Mouse (Mus musculus) midbrain, embryonic 13.5 days (tissue): Measurements from ENCODE around the gene Gm10842. TPM values are rescaled to one million over a fixed set of nuclear protein-coding genes. Genes with fewer than 3 reads are reported as not detected.

ENCODE experiments used
- ATAC-seq: fragments of 200-750 bp; cut with Nextera tagmentation; 2 replicates; pipeline ENCODE4 v1.8.0; 2017; ENCODE audit warnings: mild to moderate bottlenecking, moderate TSS enrichment, moderate library complexity
- H3K27ac ChIP-seq: fragments of 300-500 bp; sonication (generic); 2 replicates; pipeline ENCODE4 v1.5.1; 2015; ENCODE audit warnings: inconsistent platforms, mild to moderate bottlenecking, moderate library complexity
- H3K27me3 ChIP-seq: fragments of 300-500 bp; sonication (generic); 2 replicates; pipeline ENCODE4 v1.6.1; 2015; ENCODE audit warnings: mild to moderate bottlenecking, inconsistent platforms
- H3K36me3 ChIP-seq: fragments of 300-500 bp; sonication (generic); 2 replicates; pipeline ENCODE4 v1.6.1; 2015; ENCODE audit warnings: mild to moderate bottlenecking, inconsistent platforms
- H3K4me1 ChIP-seq: fragments of 300-500 bp; sonication (generic); replicated peaks from 2 replicates; pipeline ENCODE4 v1.6.1; 2015; ENCODE audit warnings: inconsistent platforms
- H3K4me2 ChIP-seq: fragments of 300-500 bp; sonication (generic); replicated peaks from 2 replicates; pipeline ENCODE4 v1.6.1; 2015; ENCODE audit warnings: moderate library complexity, mild to moderate bottlenecking, inconsistent platforms
- H3K4me3 ChIP-seq: fragments of 300-500 bp; sonication (generic); replicated peaks from 2 replicates; pipeline ENCODE4 v1.5.1; 2015; ENCODE audit warnings: mild to moderate bottlenecking, inconsistent platforms
- H3K9ac ChIP-seq: fragments of 300-500 bp; sonication (generic); replicated peaks from 2 replicates; pipeline ENCODE4 v1.6.1; 2015; ENCODE audit warnings: mild to moderate bottlenecking, inconsistent platforms
- H3K9me3 ChIP-seq: fragments of 300-500 bp; sonication (generic); 2 replicates; pipeline ENCODE4 v1.6.1; 2016; ENCODE audit warnings: mild to moderate bottlenecking, inconsistent platforms
- WGBS: fragments of 180-500 bp; shearing (Covaris S2); methylation state at CpG from one replicate; pipeline ENCODE4 v1.1.7; 2015; 5-methylcytosine and 5-hydroxymethylcytosine counted together
- polyA plus RNA-seq: library from polyadenylated mRNA; unstranded; fragments of >200 nt; fragmentation: Nextera tagmentation; extraction: Ambion mirVana; gene quantifications from 2 replicates; pipeline ENCODE4 v1.2.1, GENCODE M21; 2015

Gene Gm10842
- polyA plus RNA-seq, 1 experiment from 2014 or later: not detected

DNA sequence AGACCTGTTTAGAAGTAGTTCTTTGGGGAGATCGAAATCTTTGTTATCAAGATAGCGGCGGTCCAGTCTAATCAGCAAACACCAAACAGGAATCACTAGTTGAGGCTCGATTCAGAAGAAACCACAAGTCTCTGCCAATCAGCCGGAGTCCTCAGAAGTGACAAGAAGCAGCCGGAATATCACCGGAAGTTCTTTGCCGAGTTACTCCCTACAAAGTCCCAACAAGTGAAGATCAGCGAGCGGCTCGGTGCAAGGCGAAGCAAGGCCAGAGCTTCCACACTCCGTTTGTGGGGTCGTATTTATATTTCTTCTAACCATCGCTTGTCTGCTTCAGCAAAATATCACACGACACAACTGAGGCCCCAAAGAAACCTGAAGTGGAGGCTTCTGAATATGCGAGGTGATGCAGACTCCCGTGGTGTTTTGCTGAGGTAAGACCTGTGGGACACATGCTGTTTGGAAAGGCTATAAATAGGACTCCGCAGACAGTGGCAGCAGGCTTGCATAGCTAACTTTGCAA is 10.1 kb downstream of the Gm10842 start:
- H3K4me3 ChIP-seq: no peak overlapping the region
- H3K4me2 ChIP-seq: no peak overlapping the region
- no peak overlapping the region for H3K9ac ChIP-seq
- H3K27ac ChIP-seq: no peak overlapping the region
- ATAC-seq: no peak
- no peaks in the 10 kb centered on the region for H3K9me3 ChIP-seq
- H3K36me3 ChIP-seq: no peaks in the 10 kb centered on the region
- 87% methylated on average over 19 of the region's 19 CpGs for WGBS
- H3K4me1 ChIP-seq: peaks cover 8% of the 10 kb centered on the region; the same call in 1 of the 2 replicates
- no peaks in the 10 kb centered on the region for H3K27me3 ChIP-seq

- no peak overlapping the region for H3K27ac ChIP-seq
- no peaks in the 10 kb centered on the region for H3K27me3 ChIP-seq
- peaks cover 5% of the 10 kb centered on the region; the same call in 1 of the 2 replicates for H3K4me1 ChIP-seq
- no peak overlapping the region for H3K9ac ChIP-seq
- no peaks in the 10 kb centered on the region for H3K9me3 ChIP-seq
- no peak for ATAC-seq
- H3K4me3 ChIP-seq: no peak overlapping the region
- H3K36me3 ChIP-seq: no peaks in the 10 kb centered on the region
- no peak overlapping the region for H3K4me2 ChIP-seq
These were observed 11.4 kb downstream of the Gm10842 start for GRCm38 (mm10) chr11:105158047-105158446.

DNA sequence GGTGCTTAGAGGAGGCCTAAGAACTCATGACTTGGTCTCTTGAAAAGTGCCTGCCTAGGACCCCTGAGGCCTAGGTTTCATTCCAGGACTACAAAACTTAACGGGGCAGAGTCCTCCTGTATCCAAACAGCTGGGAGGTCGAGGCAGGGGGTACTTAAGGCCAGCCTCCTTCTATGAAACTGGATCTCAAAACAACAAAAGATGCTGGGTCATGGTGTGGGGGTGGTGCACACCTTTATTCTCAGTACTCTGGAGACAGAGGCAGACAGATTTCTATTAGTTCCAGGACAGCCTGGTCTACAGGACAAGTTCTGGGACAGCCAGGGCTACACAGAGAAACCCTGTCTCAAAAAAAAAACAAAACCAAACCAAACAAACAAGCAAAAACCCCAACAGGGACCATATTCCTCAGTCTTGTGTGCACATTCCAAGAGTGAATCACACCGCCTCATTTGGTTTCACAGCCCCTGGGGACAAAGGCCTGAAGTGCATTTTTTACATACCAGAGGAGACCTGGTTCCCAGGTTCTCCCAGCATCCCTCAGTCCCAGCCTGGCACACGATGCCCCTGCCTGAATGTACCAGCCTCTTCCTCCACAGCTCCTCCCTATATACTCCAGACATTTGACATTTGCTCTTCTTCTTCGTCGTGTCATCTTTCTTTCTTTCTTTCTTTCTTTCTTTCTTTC is 13.1 kb downstream of the Gm10842 start:
- Histone ChIP-seq H3K4me2 (no peak overlapping the region), H3K36me3 (no peaks in the 10 kb centered on the region), H3K27me3 (no peaks in the 10 kb centered on the region), H3K4me1 (no peaks in the 10 kb centered on the region), H3K4me3 (no peak overlapping the region), H3K9ac (no peak overlapping the region), H3K9me3 (peaks cover 5% of the 10 kb centered on the region; the same call in 1 of the 2 replicates), H3K27ac (no peak overlapping the region)
- no peak for ATAC-seq
- WGBS: 68% methylated on average over 6 of the region's 6 CpGs

- Histone ChIP-seq H3K27ac (no peak overlapping the region), H3K4me1 (no peaks in the 10 kb centered on the region), H3K4me3 (no peak overlapping the region), H3K9me3 (peaks cover 20% of the 10 kb centered on the region), H3K27me3 (no peaks in the 10 kb centered on the region), H3K36me3 (no peaks in the 10 kb centered on the region), H3K4me2 (no peak overlapping the region), H3K9ac (no peak overlapping the region)
- no peak for ATAC-seq
- 95% methylated on average over 2 of the region's 2 CpGs for WGBS
These were observed 14.7 kb downstream of the Gm10842 start for GRCm38 (mm10) chr11:105161411-105161810.

DNA sequence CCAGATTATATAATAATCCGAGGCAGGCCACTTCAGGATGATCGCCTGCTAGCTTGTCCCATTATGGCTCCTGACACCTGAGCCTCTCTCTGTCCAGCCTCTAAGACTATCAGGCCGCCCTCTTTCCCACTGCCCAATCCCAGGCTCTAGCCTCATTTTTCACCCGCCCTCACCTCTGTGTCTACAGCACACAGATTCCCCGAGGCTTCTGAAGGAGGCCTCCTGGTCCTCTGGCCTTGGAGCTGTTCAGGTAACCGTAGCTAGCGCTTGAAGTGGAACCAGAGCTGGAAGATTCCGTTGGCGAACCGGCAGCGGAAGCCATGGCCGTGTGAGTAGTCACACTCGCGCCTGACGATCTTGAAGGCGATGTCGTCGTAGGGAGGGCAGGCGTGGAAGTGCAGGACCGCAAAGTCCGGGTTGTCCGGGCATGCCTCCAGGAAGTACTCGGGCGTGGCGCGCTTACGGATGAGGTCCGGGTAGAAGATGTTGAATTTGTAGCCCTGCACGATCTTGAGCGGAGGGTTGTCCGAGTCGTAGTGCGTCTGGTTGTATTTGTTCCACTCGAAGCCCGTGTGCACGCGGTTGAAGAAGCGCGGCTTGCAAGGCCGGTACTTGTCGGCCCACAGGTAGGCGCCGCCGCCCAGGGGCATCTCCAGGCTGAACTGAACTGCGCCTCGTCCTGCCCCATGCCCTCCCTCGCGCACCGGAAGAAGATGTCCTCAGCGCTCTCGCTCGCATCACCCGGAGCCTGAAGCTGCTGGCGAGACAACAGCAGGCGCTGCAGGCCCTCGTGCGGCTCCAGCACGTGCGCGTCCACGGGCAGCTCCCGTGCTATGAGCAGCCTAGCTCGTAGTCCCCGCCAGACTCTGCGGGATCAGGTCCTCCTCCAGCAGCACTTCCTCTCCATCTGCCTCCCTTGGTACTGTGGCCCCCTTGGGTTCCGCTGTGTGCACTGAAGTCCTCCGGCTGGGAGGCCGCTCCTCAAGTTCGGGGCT is 18.1 kb downstream of the Gm10842 start:
- no peak overlapping the region for H3K4me2 ChIP-seq

GRCm38 (mm10) chr11:105166780-105167179 is 20.1 kb downstream of the Gm10842 start:
- ATAC-seq: no peak
- Histone ChIP-seq H3K4me3 (no peak overlapping the region), H3K4me2 (no peak overlapping the region), H3K4me1 (no peaks in the 10 kb centered on the region), H3K27ac (no peak overlapping the region), H3K9ac (no peak overlapping the region), H3K9me3 (peaks cover 20% of the 10 kb centered on the region), H3K36me3 (no peaks in the 10 kb centered on the region), H3K27me3 (no peaks in the 10 kb centered on the region)
- WGBS: 90% methylated on average over 10 of the region's 10 CpGs

More for the DNA sequence above, 18.1 kb downstream of the Gm10842 start:
- H3K4me3 ChIP-seq: no peak overlapping the region
- no peak overlapping the region for H3K9ac ChIP-seq
- H3K9me3 ChIP-seq: peaks cover 20% of the 10 kb centered on the region
- H3K27ac ChIP-seq: no peak overlapping the region
- no peak for ATAC-seq
- H3K4me1 ChIP-seq: no peaks in the 10 kb centered on the region
- H3K27me3 ChIP-seq: no peaks in the 10 kb centered on the region
- WGBS: 86% methylated on average over 69 of the region's 69 CpGs
- H3K36me3 ChIP-seq: no peaks in the 10 kb centered on the region

DNA sequence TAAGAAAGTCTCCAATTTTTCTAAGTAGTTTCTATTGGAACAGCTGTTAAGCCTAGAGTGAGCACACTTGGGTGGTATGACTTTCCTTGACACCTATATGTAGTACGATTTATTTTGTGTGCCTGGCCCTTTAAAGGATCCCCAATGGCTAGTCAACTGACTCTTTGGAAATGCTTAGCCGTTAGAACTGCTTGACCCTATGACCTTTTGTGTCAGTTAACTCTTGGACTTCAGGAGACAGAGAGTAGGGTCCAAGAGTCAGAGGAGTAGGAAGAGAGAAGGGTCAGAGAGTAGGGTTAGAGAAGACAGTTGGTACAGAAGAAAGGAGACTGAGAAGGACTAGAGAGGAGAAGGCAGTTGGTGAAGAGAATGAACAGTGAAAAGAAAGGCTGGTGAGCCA is 31.8 kb downstream of the Gm10842 start, which contains the start of gene Tlk2:
Gene Tlk2 (plus strand): TSS at position 292 of the 400 bp plus-strand sequence.
- Histone ChIP-seq H3K9ac (no peak within 1 kb of the TSS), H3K4me2 (peak within 1 kb of the TSS; percentile 79), H3K27me3 (no peaks in the 10 kb centered on the region), H3K36me3 (0 out of 2 replicates have a peak, but pooled peaks cover 5% of the 10 kb centered on the region), H3K4me3 (peak within 1 kb of the TSS; percentile 95), H3K27ac (no peak within 1 kb of the TSS), H3K9me3 (no peaks in the 10 kb centered on the region), H3K4me1 (peaks cover 30% of the 10 kb centered on the region)
- 49% methylated on average over 2 of the region's 2 CpGs for WGBS
- no peak for ATAC-seq

GRCm38 (mm10) chr11:105179523-105179922 is 32.8 kb downstream of the Gm10842 start:
- no peak for ATAC-seq
- no peak overlapping the region for H3K9ac ChIP-seq
- H3K4me1 ChIP-seq: peaks cover 33% of the 10 kb centered on the region
- H3K9me3 ChIP-seq: no peaks in the 10 kb centered on the region
- H3K4me2 ChIP-seq: peak overlapping the region; percentile 79
- peak overlapping the region; percentile 95 for H3K4me3 ChIP-seq
- H3K27me3 ChIP-seq: no peaks in the 10 kb centered on the region
- H3K27ac ChIP-seq: no peak overlapping the region
- peaks cover 9% of the 10 kb centered on the region; the same call in 1 of the 2 replicates for H3K36me3 ChIP-seq
- 88% methylated on average over 4 of the region's 4 CpGs for WGBS

DNA sequence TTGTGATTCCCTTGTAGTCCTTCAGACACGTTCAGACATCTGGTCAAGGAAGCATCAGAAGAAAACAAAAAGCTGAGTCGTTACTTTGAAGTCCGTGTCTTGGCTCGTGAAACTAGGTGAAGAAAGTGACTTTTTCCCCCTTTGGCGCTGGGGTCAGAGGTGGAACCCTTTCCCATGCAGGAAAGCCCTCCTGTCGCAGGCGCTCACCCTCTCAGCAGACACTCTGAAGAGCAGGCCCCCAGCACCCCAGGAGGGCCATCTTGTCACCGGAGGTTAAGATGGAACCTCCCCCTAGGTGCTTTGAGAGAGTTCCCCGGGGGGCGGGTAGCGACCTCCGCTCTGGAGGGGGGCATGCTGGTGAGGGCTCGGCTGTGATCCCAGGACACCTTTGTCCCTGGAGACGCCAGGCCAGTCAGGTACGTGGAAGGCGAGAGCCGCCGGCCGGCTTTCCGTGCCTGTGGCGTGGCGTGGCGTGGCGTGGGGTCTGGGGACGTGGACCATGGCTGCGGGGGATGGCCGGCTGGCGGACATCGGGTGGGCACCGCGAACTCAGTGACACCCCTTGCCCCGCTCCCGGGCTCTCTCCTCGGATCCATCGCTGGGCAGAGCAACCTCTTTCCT is 33.9 kb downstream of the Gm10842 start:
- Histone ChIP-seq H3K27me3 (no peaks in the 10 kb centered on the region), H3K27ac (peak overlapping the region; percentile 93), H3K4me1 (peaks cover 33% of the 10 kb centered on the region), H3K4me2 (peak overlapping the region; percentile 79), H3K9ac (peak overlapping the region; percentile 99), H3K9me3 (no peaks in the 10 kb centered on the region), H3K4me3 (peak overlapping the region; percentile 95), H3K36me3 (peaks cover 14% of the 10 kb centered on the region)
- WGBS: under 1% methylated on average over 35 of the region's 35 CpGs
- ATAC-seq: no peak; the same call in 1 of the 2 replicates

GRCm38 (mm10) chr11:105181126-105181637 is 34.5 kb downstream of the Gm10842 start:
- Histone ChIP-seq H3K36me3 (peaks cover 17% of the 10 kb centered on the region), H3K4me3 (peak overlapping the region; percentile 95), H3K27me3 (no peaks in the 10 kb centered on the region), H3K9me3 (no peaks in the 10 kb centered on the region), H3K9ac (peak overlapping the region; percentile 99), H3K4me2 (peak overlapping the region; percentile 79), H3K4me1 (peaks cover 33% of the 10 kb centered on the region), H3K27ac (peak overlapping the region; percentile 93)
- WGBS: under 1% methylated on average over 54 of the region's 60 CpGs
- ATAC-seq: peak; percentile 98

DNA sequence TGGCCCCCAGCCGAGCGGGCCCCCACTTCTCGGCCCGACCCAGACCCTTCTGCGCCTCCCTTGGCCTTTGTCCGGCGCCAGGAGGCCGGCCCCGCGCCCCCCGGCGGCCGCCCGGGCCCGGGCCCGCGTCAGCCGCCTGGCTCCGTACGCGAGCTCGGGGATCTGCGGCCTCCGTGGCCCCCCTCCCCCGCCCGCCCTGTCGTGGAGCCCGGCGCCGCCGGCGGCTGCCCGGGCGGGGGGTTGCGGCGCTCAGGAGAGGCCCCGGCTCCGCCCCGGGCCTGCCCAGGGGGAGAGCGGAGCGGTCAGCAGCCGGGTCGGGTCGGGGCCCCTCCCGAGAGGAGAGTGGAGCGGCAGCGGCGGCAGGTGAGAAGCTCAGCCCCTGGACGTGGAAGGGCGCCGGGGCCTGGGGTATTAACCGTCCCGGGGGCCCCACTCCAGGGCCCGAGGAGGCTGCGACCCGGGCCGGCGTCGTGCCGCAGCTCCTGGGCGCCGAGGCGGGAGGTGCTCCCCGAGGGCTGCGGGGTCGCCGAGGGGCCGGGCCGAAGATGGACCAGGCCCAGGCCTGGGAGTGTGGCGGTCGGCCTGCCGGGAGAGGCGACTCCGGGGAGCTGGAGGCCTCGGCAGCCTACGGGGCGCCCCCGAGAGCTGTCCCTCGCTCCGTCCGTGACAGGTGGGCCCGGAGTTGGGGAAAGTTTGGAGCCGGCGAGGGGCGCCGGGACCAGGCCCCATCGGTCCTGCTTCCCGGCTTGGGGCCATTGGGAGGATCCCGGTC is 35.2 kb downstream of the Gm10842 start:
- ATAC-seq: peak; percentile 79
- Histone ChIP-seq H3K4me2 (peak overlapping the region; percentile 80), H3K27ac (peak overlapping the region; percentile 92), H3K36me3 (peaks cover 16% of the 10 kb centered on the region), H3K4me3 (peak overlapping the region; percentile 95), H3K4me1 (peaks cover 33% of the 10 kb centered on the region), H3K9ac (peak overlapping the region; percentile 99), H3K27me3 (no peaks in the 10 kb centered on the region), H3K9me3 (no peaks in the 10 kb centered on the region)
- under 1% methylated on average over 54 of the region's 89 CpGs for WGBS
